Mouse (Mus musculus): ENCODE measurements around the gene Fbn1.

GRCm38 (mm10) chr2:125375301-125375700, 132.5 kb downstream of the Fbn1 start:
- TF ChIP-seq CTCF (IDR thresholded peaks at IDR 0.05; ENCODE audit: insufficient read depth, low read length) (no peak), POLR2A (IDR thresholded peaks at IDR 0.05; ENCODE audit: borderline replicate concordance, extremely low read depth, low read depth, low read length) (no peak)

All from lung, adult 2 months (tissue).